Mouse (Mus musculus) limb, embryonic 12.5 days (tissue): Measurements from ENCODE around the gene Ninj1. TPM values are rescaled to one million over a fixed set of nuclear protein-coding genes. Genes with fewer than 3 reads are reported as not detected.

Experiments
- ATAC-seq: fragments of 200-750 bp; cut with Nextera tagmentation; 2 replicates; pipeline ENCODE4 v1.8.0; 2017; ENCODE audit warnings: low read depth, moderate TSS enrichment; ENCODE audit not compliant: insufficient number of reproducible peaks, insufficient read depth, low FRiP score, low TSS enrichment
- H3K27ac ChIP-seq: fragments of 300-500 bp; sonication (generic); 2 replicates; pipeline ENCODE4 v1.5.1; 2016; ENCODE audit warnings: mild to moderate bottlenecking, moderate library complexity
- H3K27me3 ChIP-seq: fragments of 300-500 bp; sonication (generic); 2 replicates; pipeline ENCODE4 v1.6.1; 2016; ENCODE audit warnings: mild to moderate bottlenecking, moderate library complexity
- H3K36me3 ChIP-seq: fragments of 300-500 bp; sonication (generic); 2 replicates; pipeline ENCODE4 v1.6.1; 2016; ENCODE audit warnings: mild to moderate bottlenecking, moderate library complexity
- H3K4me1 ChIP-seq: fragments of 300-500 bp; sonication (generic); replicated peaks from 2 replicates; pipeline ENCODE4 v1.6.1; 2016
- H3K4me2 ChIP-seq: fragments of 300-500 bp; sonication (generic); 2 replicates; pipeline ENCODE4 v1.6.1; 2016; ENCODE audit warnings: mild to moderate bottlenecking, moderate library complexity
- H3K4me3 ChIP-seq: fragments of 300-500 bp; sonication (generic); replicated peaks from 2 replicates; pipeline ENCODE4 v1.5.1; 2016; ENCODE audit warnings: mild to moderate bottlenecking
- H3K9ac ChIP-seq: fragments of 300-500 bp; sonication (generic); replicated peaks from 2 replicates; pipeline ENCODE4 v1.6.1; 2016; ENCODE audit warnings: mild to moderate bottlenecking, moderate library complexity
- H3K9me3 ChIP-seq: fragments of 300-500 bp; sonication (generic); 2 replicates; pipeline ENCODE4 v1.6.1; 2016; ENCODE audit warnings: mild to moderate bottlenecking, moderate library complexity
- WGBS: fragments of 180-500 bp; shearing (Covaris S2); methylation state at CpG from one replicate; pipeline ENCODE4 v1.1.7; 2016; 5-methylcytosine and 5-hydroxymethylcytosine counted together
- polyA plus RNA-seq: library from polyadenylated mRNA; unstranded; fragments of >200 nt; fragmentation: Nextera tagmentation; extraction: Ambion mirVana; gene quantifications from 2 replicates; pipeline ENCODE4 v1.2.1, GENCODE M21; 2016

The Ninj1 gene
- polyA plus RNA-seq, 1 experiment from 2014 or later, result 31.4 TPM

DNA sequence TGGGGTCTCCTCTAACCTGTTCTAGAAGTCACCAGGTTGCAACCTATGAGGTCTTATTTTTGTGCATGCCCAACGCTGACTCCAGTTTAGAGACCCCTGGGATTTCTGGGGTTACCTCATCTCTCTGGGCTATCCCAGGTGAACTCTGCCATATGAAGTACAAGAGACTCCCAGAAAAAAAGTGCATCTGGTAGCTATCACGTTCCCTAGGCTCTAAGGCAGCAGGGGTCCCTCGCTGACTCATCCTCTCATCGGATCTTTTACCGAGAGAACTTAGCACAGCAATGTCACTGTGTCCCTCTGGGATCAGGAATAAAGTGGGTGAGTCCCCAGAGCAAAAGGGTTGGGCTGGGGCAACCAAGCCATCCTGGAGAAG is 27.8 kb downstream of the Ninj1 start:
- no peak for ATAC-seq
- 10% methylated on average over 5 of the region's 5 CpGs for WGBS
- H3K4me1 ChIP-seq, result peaks cover 39% of the 10 kb centered on the region
- H3K4me3 ChIP-seq, result peak overlapping the region; percentile 84
- no peaks in the 10 kb centered on the region for H3K9me3 ChIP-seq
- H3K9ac ChIP-seq, result peak overlapping the region; percentile 83
- no peak overlapping the region for H3K27ac ChIP-seq
- no peaks in the 10 kb centered on the region for H3K36me3 ChIP-seq
- peak overlapping the region; percentile 76 for H3K4me2 ChIP-seq
- H3K27me3 ChIP-seq, result no peaks in the 10 kb centered on the region

DNA sequence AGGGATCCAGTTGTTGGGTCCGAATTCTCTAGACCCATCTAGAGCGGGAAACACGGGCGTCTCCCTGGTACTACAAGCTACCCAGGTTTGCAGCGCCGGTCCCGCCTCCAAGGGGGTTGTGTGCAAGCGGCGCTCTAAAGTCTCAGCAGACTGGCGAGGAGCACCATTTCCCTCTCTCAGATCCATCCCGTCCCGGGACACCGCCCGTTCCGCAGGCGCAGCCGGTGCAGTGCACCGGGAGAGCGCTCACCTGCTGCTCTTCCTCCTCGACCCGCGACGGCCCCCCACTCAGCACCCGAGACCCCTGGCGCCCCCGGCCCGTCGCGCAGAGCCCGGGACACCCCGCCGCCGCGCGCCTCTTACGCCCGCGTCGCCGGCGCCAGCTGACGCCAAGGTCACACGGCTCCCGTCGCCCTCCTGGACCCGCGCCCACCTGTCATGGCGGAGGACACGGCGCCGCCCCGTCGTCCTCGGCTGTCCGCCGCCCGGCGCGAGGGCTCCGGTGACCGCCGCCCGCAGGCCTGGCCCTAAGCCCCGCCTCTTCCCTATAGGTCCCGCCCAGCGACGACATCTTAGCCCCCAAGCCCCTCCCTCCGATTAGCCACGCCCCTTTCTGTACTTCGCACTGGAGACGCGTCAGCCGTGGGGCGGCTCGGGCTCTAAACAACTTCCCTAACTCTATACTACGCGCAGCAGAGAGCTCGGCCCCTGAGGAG is 28.4 kb downstream of the Ninj1 start, which contains the start of gene Card19:
Card19 (minus strand) TSS at position 534 of the 716 bp plus-strand sequence.
- ATAC-seq, result peak; percentile 93
- Histone ChIP-seq H3K4me2 (peak within 1 kb of the TSS; percentile 76), H3K4me3 (peak within 1 kb of the TSS; percentile 84), H3K27me3 (no peaks in the 10 kb centered on the region), H3K4me1 (peaks cover 39% of the 10 kb centered on the region), H3K9me3 (no peaks in the 10 kb centered on the region), H3K9ac (peak within 1 kb of the TSS; percentile 83), H3K27ac (peak within 1 kb of the TSS; percentile 64), H3K36me3 (no peaks in the 10 kb centered on the region)
- WGBS, result under 1% methylated on average over 78 of the region's 78 CpGs

DNA sequence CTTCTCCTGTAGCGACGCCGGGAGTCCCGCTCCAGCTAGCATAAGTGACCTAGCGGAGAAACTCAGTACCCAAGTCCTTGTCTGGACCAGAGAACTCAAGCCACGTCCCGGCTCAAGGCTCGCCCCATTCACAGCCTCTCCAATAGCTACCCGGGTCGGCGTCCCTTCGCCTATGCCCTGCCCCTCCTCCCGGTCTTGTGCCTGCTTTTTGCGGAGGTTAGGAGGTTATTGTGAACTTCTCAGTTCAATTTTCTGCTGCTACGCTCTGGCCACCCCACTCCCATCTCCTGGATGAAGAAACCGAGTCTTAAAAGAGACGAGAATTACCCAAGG is 28.9 kb downstream of the Ninj1 start:
- Histone ChIP-seq H3K4me2 (peak overlapping the region; percentile 76), H3K9ac (peak overlapping the region; percentile 83), H3K4me1 (peaks cover 38% of the 10 kb centered on the region), H3K36me3 (no peaks in the 10 kb centered on the region), H3K9me3 (0 out of 2 replicates have a peak, but pooled peaks cover 3% of the 10 kb centered on the region), H3K27me3 (no peaks in the 10 kb centered on the region), H3K4me3 (peak overlapping the region; percentile 84), H3K27ac (peak overlapping the region; percentile 64)
- peak; percentile 50 for ATAC-seq
- WGBS, result 2% methylated on average over 17 of the region's 17 CpGs

DNA sequence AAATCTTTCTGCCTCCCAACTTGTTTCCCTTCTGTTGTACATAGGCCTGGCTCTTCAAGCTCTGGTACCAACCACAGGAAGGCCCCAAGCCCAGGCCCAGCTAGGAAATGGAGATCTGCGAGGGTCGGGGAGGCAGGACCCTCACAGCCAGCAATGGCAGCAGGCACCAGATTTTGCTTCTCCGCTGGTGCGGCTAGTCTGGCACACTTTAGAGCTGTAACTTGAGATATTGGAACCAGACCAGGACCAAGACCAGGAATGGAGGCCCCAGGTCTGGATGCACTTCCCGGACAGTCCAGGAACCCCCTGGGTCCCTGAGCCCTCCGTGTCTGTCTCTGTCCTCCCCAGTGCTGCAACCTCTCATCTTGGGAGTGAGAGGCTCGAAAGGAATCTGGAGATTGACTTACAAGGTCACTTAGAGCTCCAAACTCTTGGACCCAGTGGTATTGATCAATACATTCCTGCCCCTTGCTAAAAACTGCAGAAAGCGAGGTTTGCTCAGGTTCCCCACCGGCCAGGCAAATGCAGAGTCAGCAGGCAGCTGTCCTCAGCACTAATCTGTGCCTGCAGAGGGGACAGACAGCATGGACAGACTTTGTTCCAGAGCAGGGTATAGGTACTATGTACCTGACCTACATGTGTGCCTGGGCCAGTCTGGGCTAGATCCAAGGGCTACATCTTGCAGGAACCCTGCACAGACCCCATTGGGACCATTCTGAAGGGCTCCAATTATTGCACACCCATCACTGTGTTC is 29.7 kb downstream of the Ninj1 start:
- Histone ChIP-seq H3K36me3 (no peaks in the 10 kb centered on the region), H3K9me3 (0 out of 2 replicates have a peak, but pooled peaks cover 5% of the 10 kb centered on the region), H3K4me1 (peaks cover 30% of the 10 kb centered on the region), H3K4me2 (peak overlapping the region; percentile 76), H3K27me3 (no peaks in the 10 kb centered on the region), H3K9ac (no peak overlapping the region), H3K4me3 (peak overlapping the region; percentile 84; the same call in 1 of the 2 replicates), H3K27ac (peak overlapping the region; percentile 64)
- WGBS, result 43% methylated on average over 9 of the region's 9 CpGs
- no peak for ATAC-seq

- 56% methylated on average over 3 of the region's 3 CpGs for WGBS
Measured at GRCm38 (mm10) chr13:49218651-49219050, 31.4 kb downstream of the Ninj1 start.

GRCm38 (mm10) chr13:49219367-49219766 is 32.1 kb downstream of the Ninj1 start:
- no peak overlapping the region for H3K4me2 ChIP-seq
- no peak overlapping the region for H3K27ac ChIP-seq
- H3K4me3 ChIP-seq, result no peak overlapping the region
- H3K9me3 ChIP-seq, result 0 out of 2 replicates have a peak, but pooled peaks cover 5% of the 10 kb centered on the region
- H3K9ac ChIP-seq, result no peak overlapping the region
- no peak for ATAC-seq
- 84% methylated on average over 4 of the region's 4 CpGs for WGBS
- H3K4me1 ChIP-seq, result peaks cover 19% of the 10 kb centered on the region
- no peaks in the 10 kb centered on the region for H3K36me3 ChIP-seq
- H3K27me3 ChIP-seq, result peaks cover 10% of the 10 kb centered on the region; the same call in 1 of the 2 replicates

More at GRCm38 (mm10) chr13:49218651-49219050, 31.4 kb downstream of the Ninj1 start:
- Histone ChIP-seq H3K36me3 (no peaks in the 10 kb centered on the region), H3K9me3 (0 out of 2 replicates have a peak, but pooled peaks cover 5% of the 10 kb centered on the region), H3K27me3 (peaks cover 3% of the 10 kb centered on the region; the same call in 1 of the 2 replicates), H3K4me3 (no peak overlapping the region), H3K4me2 (no peak overlapping the region), H3K4me1 (peaks cover 26% of the 10 kb centered on the region), H3K27ac (no peak overlapping the region), H3K9ac (no peak overlapping the region)
- ATAC-seq, result no peak

DNA sequence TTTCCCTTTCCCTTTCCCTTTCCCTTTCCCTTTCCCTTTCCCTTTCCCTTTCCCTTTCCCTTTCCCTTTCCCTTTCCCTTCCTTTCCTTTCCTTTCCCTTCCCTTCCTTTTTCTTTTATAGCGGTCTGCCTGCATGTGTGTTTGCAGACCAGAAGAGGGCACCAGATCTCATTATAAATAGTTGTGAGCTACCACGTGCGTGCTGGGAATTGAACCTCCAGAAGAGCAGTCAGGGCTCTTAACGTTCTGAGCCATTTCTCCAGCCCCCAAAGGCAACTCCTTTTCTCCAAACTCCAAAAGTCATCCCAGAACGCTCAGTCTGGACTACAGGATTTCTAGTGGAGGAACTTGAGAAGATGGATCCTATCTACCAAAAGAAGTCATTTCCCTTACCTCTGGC is 33.6 kb downstream of the Ninj1 start:
- Histone ChIP-seq H3K9ac (no peak overlapping the region), H3K27ac (no peak overlapping the region), H3K27me3 (peaks cover 15% of the 10 kb centered on the region), H3K4me2 (no peak overlapping the region), H3K4me3 (no peak overlapping the region), H3K4me1 (peaks cover 9% of the 10 kb centered on the region), H3K36me3 (no peaks in the 10 kb centered on the region), H3K9me3 (0 out of 2 replicates have a peak, but pooled peaks cover 5% of the 10 kb centered on the region)
- no peak for ATAC-seq
- 25% methylated on average over 5 of the region's 5 CpGs for WGBS

- no peaks in the 10 kb centered on the region for H3K36me3 ChIP-seq
- no peak for ATAC-seq
- no peaks in the 10 kb centered on the region for H3K4me1 ChIP-seq
- 6% methylated on average over 10 of the region's 10 CpGs for WGBS
- H3K4me2 ChIP-seq, result no peak overlapping the region
- no peak overlapping the region for H3K4me3 ChIP-seq
- no peak overlapping the region for H3K27ac ChIP-seq
- H3K9ac ChIP-seq, result no peak overlapping the region
- H3K9me3 ChIP-seq, result 0 out of 2 replicates have a peak, but pooled peaks cover 5% of the 10 kb centered on the region
- H3K27me3 ChIP-seq, result peaks cover 15% of the 10 kb centered on the region
Measured at GRCm38 (mm10) chr13:49224314-49224713, 37.0 kb downstream of the Ninj1 start.

- Histone ChIP-seq H3K27ac (no peak overlapping the region), H3K9ac (no peak overlapping the region), H3K4me1 (no peaks in the 10 kb centered on the region), H3K36me3 (no peaks in the 10 kb centered on the region), H3K4me3 (no peak overlapping the region), H3K9me3 (0 out of 2 replicates have a peak, but pooled peaks cover 5% of the 10 kb centered on the region), H3K4me2 (no peak overlapping the region), H3K27me3 (peaks cover 15% of the 10 kb centered on the region)
- WGBS, result 16% methylated on average over 6 of the region's 6 CpGs
- ATAC-seq, result no peak
Measured at GRCm38 (mm10) chr13:49224729-49225128, 37.4 kb downstream of the Ninj1 start.

- Histone ChIP-seq H3K4me2 (no peak overlapping the region), H3K9ac (no peak overlapping the region), H3K27me3 (peaks cover 15% of the 10 kb centered on the region), H3K36me3 (no peaks in the 10 kb centered on the region), H3K27ac (no peak overlapping the region), H3K4me3 (no peak overlapping the region), H3K4me1 (0 out of 2 replicates have a peak, but pooled peaks cover 3% of the 10 kb centered on the region), H3K9me3 (0 out of 2 replicates have a peak, but pooled peaks cover 5% of the 10 kb centered on the region)
- ATAC-seq, result no peak
- WGBS, result 62% methylated on average over 3 of the region's 3 CpGs
Measured at GRCm38 (mm10) chr13:49225159-49225558, 37.9 kb downstream of the Ninj1 start.

- 33% methylated on average over 4 of the region's 4 CpGs for WGBS
- Histone ChIP-seq H3K36me3 (no peaks in the 10 kb centered on the region), H3K4me3 (no peak overlapping the region), H3K27me3 (peaks cover 15% of the 10 kb centered on the region), H3K9ac (no peak overlapping the region), H3K9me3 (0 out of 2 replicates have a peak, but pooled peaks cover 5% of the 10 kb centered on the region), H3K4me1 (0 out of 2 replicates have a peak, but pooled peaks cover 4% of the 10 kb centered on the region), H3K4me2 (no peak overlapping the region), H3K27ac (no peak overlapping the region)
- no peak for ATAC-seq
Measured at GRCm38 (mm10) chr13:49225633-49226032, 38.3 kb downstream of the Ninj1 start.
